18 mouse cellular contexts compared by ENCODE assay signal in the genomic region with DNA sequence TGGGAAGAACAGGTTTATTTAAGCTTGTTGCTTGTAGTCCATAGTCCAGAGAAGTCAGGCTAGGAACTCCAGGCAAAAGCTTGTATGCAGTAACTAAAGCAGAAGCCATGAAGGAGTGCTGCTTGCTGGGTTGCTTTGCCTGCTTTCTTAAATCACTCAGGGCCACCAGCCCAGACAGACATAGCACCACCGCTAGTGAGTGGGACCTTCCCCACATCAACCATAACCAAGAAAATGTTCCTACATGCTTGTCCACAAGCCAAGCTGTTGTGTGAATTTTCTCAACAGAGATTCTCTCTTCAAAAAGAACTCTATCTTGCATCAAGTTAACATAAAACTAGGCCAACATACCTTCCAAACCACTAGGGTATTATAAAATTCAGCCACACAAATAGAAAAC.
DNase-seq lines count a peak whose midpoint lies in the region; TF ChIP-seq lines count a peak whose summit lies in the region.
"Had no signal": no experiment of that assay in that cellular context is flagged by ENCODE, and none has a peak within 500 bp of the region (broad histone marks: within the 10 kb centered on the region; RNA-seq: fewer than 3 reads in every experiment).

No protein-coding gene starts in this region.

- DNase-seq in left cerebral cortex, adult 2 months (ENCODE audit: extremely low spot score in 1 of 2, low spot score in 2 of 2) = no peak
- DNase-seq in left cerebral cortex, adult 18-20 months (ENCODE audit: low spot score in 2 of 2) = no peak
- peak; percentile 19 for DNase-seq in right cerebral cortex, adult 18-20 months
- no peak for DNase-seq in right cerebral cortex, postnatal 4 days
- peak; percentile 21 for DNase-seq in telencephalon, adult 2 months (ENCODE audit: low read depth, low spot score)
- DNase-seq in gastrocnemius, postnatal 36 days = no peak
- DNase-seq: adrenal gland, adult 2 months; adrenal gland, postnatal 10 days; adrenal gland, postnatal 25 days; cerebellum, adult 11-12 months; cerebellum, adult 2 months; cerebellum, adult 9-10 months; cerebellum, postnatal 10 days; cerebellum, postnatal 25 days had no signal

- no peak; the same call in 1 of the 2 replicates for TF ChIP-seq CTCF in left cerebral cortex, adult 2 months (IDR thresholded peaks at IDR 0.05)

- H3K4me3 ChIP-seq in left cerebral cortex, adult 2 months = no peak overlapping the region
- H3K4me3 ChIP-seq: embryonic facial prominence, embryonic 10.5 days; embryonic facial prominence, embryonic 12.5 days; forebrain, embryonic 13.5 days; forebrain, embryonic 15.5 days had no signal

- intact Hi-C loops in left cerebral cortex, adult 2 months (cut with DNase I) = no loop called here
- intact Hi-C loops in gastrocnemius, postnatal 36 days (cut with DNase I) = no loop called here

- peak overlapping the region; percentile 72 for H3K27ac ChIP-seq in left cerebral cortex, adult 2 months
- H3K27ac ChIP-seq: embryonic facial prominence, embryonic 10.5 days; embryonic facial prominence, embryonic 12.5 days; forebrain, embryonic 13.5 days; forebrain, embryonic 15.5 days had no signal

Comparison
In these comparisons a context has a peak if more than half of its experiments do, and no peak if none do; other contexts are left out.
1. DNase-seq: peak in right cerebral cortex, adult 18-20 months (single experiment) and telencephalon, adult 2 months (single experiment); none in left cerebral cortex, adult 2 months (0 of 2), left cerebral cortex, adult 18-20 months (0 of 2), right cerebral cortex, postnatal 4 days (single experiment) and gastrocnemius, postnatal 36 days (0 of 2).